9 mouse cellular contexts compared by ENCODE assay signal in genomic region chr12:86806031-86806922, GRCm38 (mm10).
A peak's percentile ranks its signal among the peaks of the same experiment; 100 is the strongest.
DNase-seq lines count a peak whose midpoint lies in the region; ATAC-seq and TF ChIP-seq lines count a peak whose summit lies in the region.
"Had no signal": no experiment of that assay in that cellular context is flagged by ENCODE, and none has a peak within 500 bp of the region (broad histone marks: within the 10 kb centered on the region; RNA-seq: fewer than 3 reads in every experiment).

No protein-coding gene starts in this region.

- peak overlapping the region; percentile 31 for H3K9ac ChIP-seq in forebrain, postnatal 0 days
- H3K9ac ChIP-seq in midbrain, embryonic 12.5 days (replicated peaks): peak overlapping the region; percentile 21; the same call in 1 of the 2 replicates

- TF ChIP-seq CTCF in layer of hippocampus, adult 2 months (conservative IDR thresholded peaks at IDR 0.05): no peak
- TF ChIP-seq CTCF in cerebellum, adult 2 months (IDR thresholded peaks at IDR 0.05; ENCODE audit: borderline replicate concordance, insufficient read depth, low read depth, low read length): no peak
- no peak for TF ChIP-seq CTCF in forebrain, postnatal 0 days (IDR thresholded peaks at IDR 0.05; ENCODE audit: low read depth)

- H3K9me3 ChIP-seq in forebrain, postnatal 0 days (ENCODE audit: low read length): no peaks in the 10 kb centered on the region
- H3K9me3 ChIP-seq in midbrain, embryonic 12.5 days: no peaks in the 10 kb centered on the region
- H3K9me3 ChIP-seq: megakaryocyte, embryonic 14.5 days had no signal

- H3K36me3 ChIP-seq in forebrain, postnatal 0 days (ENCODE audit: insufficient read depth): no peaks in the 10 kb centered on the region
- H3K36me3 ChIP-seq in midbrain, embryonic 12.5 days: no peaks in the 10 kb centered on the region

- no peak overlapping the region for H3K4me3 ChIP-seq in layer of hippocampus, adult 2 months
- H3K4me3 ChIP-seq in cerebellum, adult 2 months (replicated peaks; ENCODE audit: insufficient read depth, low read depth, low read length): peak overlapping the region; percentile 7
- no peak overlapping the region for H3K4me3 ChIP-seq in forebrain, postnatal 0 days (ENCODE audit: low read depth, low read length)
- peak overlapping the region; percentile 19; the same call in 1 of the 2 replicates for H3K4me3 ChIP-seq in midbrain, embryonic 12.5 days
- H3K4me3 ChIP-seq: megakaryocyte, embryonic 14.5 days had no signal

- peak overlapping the region; percentile 37 for H3K4me2 ChIP-seq in forebrain, postnatal 0 days (ENCODE audit: low read depth)
- H3K4me2 ChIP-seq in midbrain, embryonic 12.5 days (replicated peaks): peak overlapping the region; percentile 48

- 0 out of 2 replicates have a peak, but pooled peaks have one; percentile 14 for ATAC-seq in forebrain, postnatal 0 days
- peak; percentile 36 for ATAC-seq in midbrain, embryonic 12.5 days (ENCODE audit: low FRiP score, low read depth)
- no peak for ATAC-seq in inflammation-experienced regulatory T-cells, adult 6 months

- 18% methylated on average over 19 of the region's 20 CpGs for WGBS in cerebellum, adult 2 months
- 3% methylated on average over 20 of the region's 20 CpGs for WGBS in forebrain, postnatal 0 days
- under 1% methylated on average over 16 of the region's 20 CpGs for WGBS in midbrain, embryonic 12.5 days

- H3K27ac ChIP-seq in layer of hippocampus, adult 2 months: peak overlapping the region; percentile 94
- H3K27ac ChIP-seq in cerebellum, adult 2 months (ENCODE audit: insufficient read depth, low read length): 0 out of 2 replicates have a peak overlapping the region, but pooled peaks have one; percentile 3
- peak overlapping the region; percentile 96 for H3K27ac ChIP-seq in forebrain, postnatal 0 days (ENCODE audit: low read depth, low read length)
- H3K27ac ChIP-seq in midbrain, embryonic 12.5 days (replicated peaks): peak overlapping the region; percentile 94

- H3K27me3 ChIP-seq in cerebellum, adult 2 months (ENCODE audit: control insufficient read depth, insufficient read depth, low read length): no peaks in the 10 kb centered on the region
- no peaks in the 10 kb centered on the region for H3K27me3 ChIP-seq in forebrain, postnatal 0 days (ENCODE audit: insufficient read depth, low read length)
- peaks cover 44% of the 10 kb centered on the region for H3K27me3 ChIP-seq in midbrain, embryonic 12.5 days
- H3K27me3 ChIP-seq: megakaryocyte, embryonic 14.5 days had no signal

- no peak; the same call in 1 of the 2 replicates for TF ChIP-seq POLR2A in cerebellum, adult 2 months (IDR thresholded peaks at IDR 0.05; ENCODE audit: borderline replicate concordance, insufficient read depth, low read length)

- H3K4me1 ChIP-seq in cerebellum, adult 2 months (ENCODE audit: control insufficient read depth, insufficient read depth, low read length): peaks cover 70% of the 10 kb centered on the region
- peaks cover 72% of the 10 kb centered on the region for H3K4me1 ChIP-seq in forebrain, postnatal 0 days (ENCODE audit: insufficient read depth)
- H3K4me1 ChIP-seq in midbrain, embryonic 12.5 days: peaks cover 94% of the 10 kb centered on the region

- peak in 1 of 2 experiments; percentile 56 for DNase-seq in layer of hippocampus, adult 2 months (ENCODE audit: low spot score in 2 of 2)
- no peak for DNase-seq in layer of hippocampus, adult 9-10 months (ENCODE audit: low spot score)
- peak; percentile 67 to 78 for DNase-seq in cerebellum, adult 2 months
- peak; percentile 87 for DNase-seq in forebrain, postnatal 0 days
- peak; percentile 71 for DNase-seq in layer of hippocampus, adult 9-11 months
- peak; percentile 38 for DNase-seq in testis, postnatal 14 days (ENCODE audit: low spot score)

Comparison
In these comparisons a context has a peak if more than half of its experiments do, and no peak if none do; other contexts are left out.
1. H3K27ac ChIP-seq: peak in every context shown above with its lines; median percentile 96 in forebrain, postnatal 0 days; 94 in layer of hippocampus, adult 2 months; 94 in midbrain, embryonic 12.5 days; 3 in cerebellum, adult 2 months.
2. H3K4me3 ChIP-seq: peak in cerebellum, adult 2 months (single experiment) and midbrain, embryonic 12.5 days (single experiment); none in layer of hippocampus, adult 2 months (single experiment) and forebrain, postnatal 0 days (single experiment).